Mouse (Mus musculus): ENCODE measurements around the gene Tns3. TPM values are rescaled to one million over a fixed set of nuclear protein-coding genes. Genes with fewer than 3 reads are reported as not detected.
A peak's percentile ranks its signal among the peaks of the same experiment; 100 is the strongest.

The Tns3 gene
- total RNA-seq, 4 experiments from 2014 or later = 50.9 to 62.2 (median 57.3) TPM

DNA sequence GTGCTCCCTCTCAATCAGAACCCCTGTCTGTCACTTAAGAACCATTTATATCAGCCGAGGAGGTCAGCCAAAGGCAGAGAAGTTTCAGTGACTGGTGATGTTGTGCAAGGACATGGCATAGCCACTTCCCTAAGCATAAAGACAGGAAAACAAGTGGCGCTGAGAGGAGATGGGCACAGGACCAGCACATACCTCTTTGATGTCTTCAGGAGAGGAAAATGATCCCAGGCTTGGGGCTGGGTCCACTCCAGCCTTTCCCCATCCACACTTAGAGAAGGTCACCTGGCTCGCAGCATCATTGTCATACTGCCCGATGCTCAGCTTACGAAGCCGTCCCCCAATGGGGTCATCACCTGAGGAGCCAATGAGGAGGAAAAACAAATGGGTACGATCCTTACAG, 185.0 kb downstream of the Tns3 start:
- no peak for DNase-seq (ENCODE audit: low spot score in 2 of 2)

DNA sequence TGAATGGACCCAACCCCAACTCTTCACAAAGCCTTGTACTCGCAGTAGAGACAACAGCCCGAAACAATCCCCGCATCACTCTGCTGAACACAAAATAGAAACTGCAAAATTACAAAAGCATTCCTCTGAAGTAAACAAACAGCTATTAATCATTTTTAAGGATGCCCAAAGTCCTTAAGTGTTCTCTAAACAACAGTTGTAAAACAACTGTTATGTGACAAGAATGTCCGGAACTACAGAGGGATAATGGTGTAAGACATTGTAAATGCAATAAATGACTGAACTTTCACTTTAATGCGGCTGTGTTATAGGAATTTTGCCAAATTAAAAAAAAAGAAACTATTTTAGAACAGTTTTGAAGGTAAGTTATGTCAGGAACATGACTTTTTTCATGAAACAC, 190.7 kb downstream of the Tns3 start:
- DNase-seq (ENCODE audit: low spot score in 2 of 2) = no peak

DNA sequence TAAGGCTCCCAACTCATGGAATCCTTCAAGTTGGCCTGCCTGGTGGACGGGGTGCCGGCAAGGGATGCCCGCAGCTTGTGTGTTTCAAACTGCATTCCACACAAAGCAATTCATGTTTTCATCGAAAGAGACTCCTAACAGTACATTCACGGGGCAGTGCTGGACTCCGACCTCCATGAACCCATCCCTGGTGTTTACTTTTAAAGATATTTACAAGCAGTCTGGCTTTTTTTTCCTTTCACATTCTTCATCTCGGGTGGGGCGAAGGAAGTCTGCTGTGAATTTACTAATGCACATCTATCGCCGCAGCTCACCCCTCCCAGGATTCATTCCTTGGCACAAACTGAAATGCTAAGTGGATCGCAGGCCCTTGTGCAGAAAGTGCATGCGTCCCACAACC, 191.9 kb downstream of the Tns3 start:
- DNase-seq (ENCODE audit: low spot score in 2 of 2) = no peak

DNA sequence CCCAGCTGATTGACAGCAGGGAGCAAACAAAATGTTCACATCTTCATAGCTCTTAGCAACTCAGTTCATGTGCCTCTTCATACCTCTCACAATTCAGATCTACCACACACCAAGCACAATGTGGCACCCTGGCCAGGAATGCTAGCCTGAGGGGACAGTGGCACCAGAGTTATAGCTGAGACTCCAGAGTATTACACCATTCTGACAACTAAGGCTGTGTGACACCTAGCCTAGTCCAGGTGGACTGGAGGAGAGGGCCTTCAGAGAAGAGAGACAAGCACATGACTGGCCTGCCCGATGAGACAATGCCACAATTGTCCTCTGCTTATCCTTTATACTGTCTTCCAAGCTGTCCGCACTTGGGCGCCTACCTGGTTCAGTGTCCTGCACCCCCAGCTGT, 192.8 kb downstream of the Tns3 start:
- no peak for DNase-seq (ENCODE audit: low spot score in 2 of 2)

DNA sequence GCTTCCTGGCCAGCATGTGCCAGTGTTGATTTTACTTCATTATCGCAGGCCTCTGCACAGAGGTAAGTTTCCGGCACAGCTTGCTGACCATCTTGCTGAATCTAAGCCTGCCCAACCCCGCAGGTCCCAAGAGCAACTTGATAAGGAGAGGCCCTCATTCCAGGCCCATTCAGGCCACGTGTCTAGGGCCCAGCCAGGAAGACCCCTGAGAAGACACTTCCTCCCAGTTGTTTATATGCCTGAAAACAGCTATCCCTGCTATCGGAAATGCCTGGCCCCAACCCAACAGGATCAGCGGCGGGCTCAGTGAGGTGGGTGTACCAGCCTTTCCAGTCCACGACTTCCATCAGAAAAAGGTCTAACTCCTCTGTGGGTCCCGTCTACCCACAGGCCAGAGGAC, 194.8 kb downstream of the Tns3 start:
- DNase-seq (ENCODE audit: low spot score in 2 of 2) = no peak

DNA sequence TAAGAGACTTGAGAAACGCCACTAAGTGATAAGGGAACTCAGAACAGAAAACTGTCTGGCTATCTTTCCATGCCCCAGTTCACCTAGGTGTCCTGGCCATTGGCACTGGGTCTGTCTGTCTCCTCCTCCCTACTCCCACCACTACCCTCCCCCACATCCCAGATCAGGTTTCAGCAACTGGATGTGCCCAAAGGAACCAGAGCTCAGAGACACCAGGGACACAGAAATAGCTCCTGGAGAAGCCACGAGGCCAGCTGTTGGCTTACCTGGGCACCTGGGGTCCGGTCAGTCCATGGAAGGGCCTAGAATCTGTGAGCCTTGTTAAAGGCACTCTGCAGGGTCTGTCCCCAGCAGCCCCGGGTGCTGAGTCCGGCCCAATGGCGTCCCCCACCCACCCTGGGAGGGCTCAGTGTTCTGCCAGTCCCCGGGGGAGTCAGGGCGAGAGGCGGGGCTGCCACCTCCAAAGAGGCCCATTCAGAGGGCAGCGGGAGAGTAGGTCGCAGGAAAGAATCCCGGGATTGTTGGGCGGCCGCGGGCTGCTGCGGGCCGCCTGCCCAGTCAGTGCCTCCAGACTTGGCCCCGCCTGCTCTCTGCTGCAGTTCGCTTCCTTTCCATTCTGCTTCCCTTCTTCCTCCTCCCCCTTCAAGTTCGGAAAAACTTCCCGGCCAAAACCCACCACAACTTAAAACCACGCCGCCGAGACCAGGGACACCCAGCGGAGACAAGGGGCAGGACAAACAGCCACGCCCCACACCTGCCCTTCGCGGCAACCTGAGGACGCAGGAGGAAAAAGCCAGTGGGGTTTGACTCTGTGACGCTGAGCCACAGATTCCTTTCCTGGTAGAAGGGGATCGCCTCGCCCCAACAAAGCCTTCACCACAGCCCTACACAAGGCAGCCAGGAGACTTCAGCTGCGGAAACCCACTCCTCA, 195.9 kb downstream of the Tns3 start:
- peak; percentile 75 to 82 for DNase-seq (ENCODE audit: low spot score in 2 of 2)

DNA sequence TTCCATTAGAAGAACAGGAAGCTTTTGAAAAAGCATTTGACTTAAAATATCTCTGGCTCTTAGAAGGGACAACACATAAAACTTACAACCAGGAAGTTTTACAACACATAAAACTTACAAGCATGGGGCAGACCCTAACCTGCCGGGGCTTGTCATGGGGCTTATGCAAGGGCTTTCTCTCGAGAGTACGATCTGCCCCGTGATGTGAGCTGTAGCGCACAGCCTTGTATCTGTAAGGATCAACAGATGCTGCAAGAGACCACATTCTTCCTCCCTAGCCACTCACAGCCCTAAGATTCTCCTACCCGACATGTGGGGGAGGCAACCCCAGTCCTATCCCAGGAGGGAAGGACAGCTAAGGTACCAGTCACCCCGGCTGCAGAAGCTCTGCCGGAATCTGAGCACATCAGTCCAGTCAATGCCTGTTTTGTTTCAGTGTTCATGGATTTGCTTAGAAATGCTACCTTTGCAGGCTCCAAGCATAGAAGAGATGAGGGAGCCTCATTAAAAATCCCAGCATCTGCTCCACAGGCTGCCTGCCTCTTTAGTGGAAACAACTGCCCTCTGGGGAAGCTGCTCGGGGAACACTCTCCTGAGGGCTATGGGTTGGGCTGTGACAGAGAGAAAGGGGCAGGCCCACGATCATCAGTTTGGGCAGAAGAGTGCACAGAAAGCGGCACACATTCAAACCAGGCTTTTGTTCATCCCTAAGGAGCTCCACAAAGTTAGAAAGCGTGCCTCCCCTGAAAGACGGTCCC, 196.8 kb downstream of the Tns3 start:
- no peak for DNase-seq (ENCODE audit: low spot score in 2 of 2)

DNA sequence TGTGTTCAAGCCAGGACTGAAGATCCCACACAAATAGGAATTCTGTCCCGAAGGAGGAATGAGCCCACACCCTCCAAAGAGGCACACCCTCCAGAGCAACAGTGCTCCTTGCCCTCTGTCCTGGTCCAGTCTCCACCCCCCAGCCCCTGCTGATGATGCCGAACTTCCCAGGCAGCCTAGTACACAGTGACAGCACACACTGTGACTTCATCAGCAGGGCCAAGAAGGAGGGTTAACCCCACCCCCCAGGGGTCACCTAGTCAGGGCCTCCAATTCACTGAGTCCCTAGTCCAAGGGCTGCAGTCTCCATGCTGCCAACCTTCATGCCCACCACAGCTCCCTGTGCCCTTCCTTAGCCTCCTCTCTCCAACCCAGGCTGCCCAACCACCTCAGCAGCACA, 200.5 kb downstream of the Tns3 start:
- DNase-seq (ENCODE audit: low spot score in 2 of 2) = no peak

DNA sequence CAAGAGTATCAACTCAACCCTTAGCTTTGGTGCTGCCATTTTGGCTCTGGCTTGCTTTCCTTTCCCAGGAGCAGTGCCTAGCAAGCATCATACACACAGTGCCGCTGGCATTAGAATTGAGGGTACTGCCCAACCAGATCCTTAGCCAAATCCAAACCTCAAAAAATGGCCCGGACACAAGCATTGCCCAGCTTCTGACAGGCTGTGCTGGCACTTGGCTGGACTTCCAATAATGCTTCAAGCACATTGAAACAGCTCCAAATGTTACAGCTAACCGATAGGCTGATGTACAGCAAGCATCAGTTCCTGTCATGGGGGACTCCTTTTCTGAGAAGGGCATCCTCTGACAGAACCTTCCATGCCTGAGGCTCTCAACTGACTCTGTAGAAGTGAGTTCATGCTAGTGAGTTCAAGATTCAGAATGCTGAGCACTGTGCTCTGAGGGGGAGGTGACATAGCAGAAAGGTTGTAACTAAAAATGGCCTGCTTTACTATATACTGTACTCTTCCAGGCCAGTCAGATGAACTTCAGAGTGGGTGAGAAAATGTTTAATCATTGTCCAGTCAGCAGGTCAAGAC, 201.4 kb downstream of the Tns3 start:
- DNase-seq (ENCODE audit: low spot score in 2 of 2) = no peak

DNA sequence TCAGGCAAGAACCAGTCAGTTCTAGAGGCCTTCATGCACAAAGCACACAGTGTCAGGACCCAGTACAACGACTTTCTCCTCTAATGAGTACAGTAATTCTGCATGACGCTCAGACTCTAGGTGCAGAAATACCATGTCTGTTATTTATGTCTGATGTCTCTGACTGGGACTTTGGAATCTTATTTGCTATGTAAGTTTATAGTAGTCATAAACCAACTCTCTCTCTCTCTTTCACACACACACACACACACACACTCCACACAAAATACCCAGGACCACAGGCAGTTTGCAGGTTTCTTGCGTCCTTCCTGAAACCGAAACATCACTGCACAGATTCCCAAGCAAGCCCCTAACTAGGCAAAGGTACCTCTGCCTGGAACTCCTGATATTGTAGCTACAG, 203.5 kb downstream of the Tns3 start:
- no peak for DNase-seq (ENCODE audit: low spot score in 2 of 2)

DNA sequence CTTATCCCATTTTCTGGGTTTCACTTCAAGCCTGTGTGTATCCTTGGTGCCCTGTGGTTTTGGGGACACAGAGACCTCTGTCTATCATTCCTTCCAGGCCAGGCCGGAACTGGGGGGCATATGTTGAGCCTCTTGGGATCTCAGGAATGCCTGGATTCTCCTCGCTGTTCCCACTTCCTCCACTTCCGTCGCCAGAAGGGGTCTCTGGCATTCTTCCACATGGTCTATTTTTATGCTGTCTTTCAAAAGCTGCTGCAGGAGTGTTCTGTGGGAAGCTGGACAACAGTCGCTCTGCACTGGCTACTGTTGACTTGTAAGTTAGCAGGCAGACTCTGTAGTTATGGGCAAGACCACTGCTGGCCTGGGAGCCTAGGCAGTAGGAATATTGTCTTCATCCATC, 206.4 kb downstream of the Tns3 start:
- DNase-seq (ENCODE audit: low spot score in 2 of 2) = no peak

DNA sequence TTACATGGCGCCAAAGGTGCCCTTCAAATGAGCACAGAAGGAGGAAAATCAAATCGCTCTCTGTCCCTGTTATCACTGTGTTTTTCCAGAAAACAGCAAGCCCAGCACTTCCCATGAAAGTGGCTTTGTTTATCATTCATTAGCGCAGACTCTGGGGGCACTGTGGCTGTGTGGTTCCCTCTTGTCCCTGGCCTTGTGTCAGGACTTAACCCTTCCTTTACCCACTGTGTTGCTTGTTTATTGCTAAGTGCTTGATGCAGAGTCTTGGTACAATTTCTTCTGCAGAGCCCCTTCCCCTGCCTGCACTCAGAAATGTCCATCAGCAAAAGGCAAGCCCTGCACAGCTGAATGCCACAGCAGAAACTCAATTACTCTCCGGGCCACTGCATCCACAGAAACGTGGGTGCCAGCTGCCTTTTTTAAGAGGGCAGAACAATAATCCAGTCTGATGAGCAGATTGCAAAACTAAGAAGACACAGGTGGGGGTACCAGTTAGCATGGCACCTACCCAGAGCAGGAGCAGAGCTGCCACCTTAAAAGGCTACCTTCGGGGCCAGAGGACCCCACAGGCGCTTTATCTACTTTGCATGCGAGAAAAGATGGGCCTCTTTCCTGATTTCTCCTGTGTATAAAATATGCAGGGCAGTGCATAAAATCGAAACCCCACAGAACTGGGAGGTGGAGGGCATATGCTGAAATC, 207.6 kb downstream of the Tns3 start:
- DNase-seq (ENCODE audit: low spot score in 2 of 2) = peak in 1 of 2 experiments; percentile 40

DNA sequence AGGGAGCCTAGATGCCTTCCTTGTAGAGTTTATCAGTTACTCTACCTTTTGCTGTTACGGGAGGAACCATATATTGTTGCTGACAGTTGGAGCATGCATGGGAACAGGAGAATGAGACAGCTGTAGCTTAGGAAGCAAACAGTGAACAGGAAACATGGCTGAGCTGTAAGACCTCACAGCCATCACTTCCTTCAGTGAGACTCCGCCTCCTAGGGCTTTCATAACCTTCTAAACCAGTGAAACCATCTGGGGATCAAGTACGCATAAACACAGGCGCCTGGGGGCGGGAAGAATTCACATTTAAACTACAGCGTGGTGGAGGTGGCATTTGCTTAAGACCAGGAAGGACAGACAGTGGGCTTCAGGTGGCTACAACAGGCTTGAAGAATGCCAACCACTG, 208.7 kb downstream of the Tns3 start:
- no peak for DNase-seq (ENCODE audit: low spot score in 2 of 2)

DNA sequence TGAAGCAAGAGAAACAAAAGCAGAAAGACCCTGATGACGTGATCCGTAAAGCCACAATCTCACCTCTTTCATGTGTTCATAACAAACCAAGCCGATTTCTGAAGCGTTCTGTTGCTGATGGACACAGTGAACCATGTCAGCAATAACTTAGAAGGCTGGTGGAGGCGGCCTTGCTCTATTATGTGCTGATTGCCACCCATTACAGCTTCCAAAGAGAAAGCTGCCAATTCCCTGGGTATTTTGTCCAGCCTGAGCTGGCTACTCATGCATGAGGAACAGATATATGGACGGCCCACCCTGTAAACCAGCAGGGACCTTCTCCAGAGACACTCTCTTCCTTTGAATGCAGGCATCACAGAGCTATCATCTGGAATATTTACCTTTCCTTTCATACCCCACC, 211.1 kb downstream of the Tns3 start:
- DNase-seq (ENCODE audit: low spot score in 2 of 2) = no peak

DNA sequence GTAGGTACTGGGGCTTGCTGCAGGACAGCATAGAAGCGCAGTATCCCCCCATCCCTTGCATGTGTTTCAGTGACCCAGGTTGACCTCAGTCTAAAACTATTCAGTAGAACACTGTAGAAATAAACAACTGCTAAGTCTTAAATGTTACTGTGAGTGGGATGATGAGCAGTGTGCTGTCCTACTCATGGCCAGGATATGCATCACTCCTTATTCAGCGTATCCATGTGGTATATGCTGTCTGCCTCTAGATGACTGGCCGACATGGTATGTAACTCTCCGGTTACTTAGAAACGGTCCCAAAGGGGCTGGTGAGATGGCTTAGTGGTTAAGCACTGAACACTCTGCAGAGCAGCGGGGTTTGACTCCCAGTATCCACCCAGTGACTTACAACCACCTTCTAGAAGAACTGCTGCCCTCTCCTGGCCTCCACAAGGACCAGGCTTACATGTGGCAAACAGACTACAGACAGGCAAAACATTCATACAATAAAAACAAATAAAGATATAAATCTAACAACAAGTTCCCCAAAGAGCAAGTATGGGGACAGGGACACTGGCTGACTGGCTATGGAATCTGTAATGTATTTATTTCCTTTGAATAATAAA, 212.6 kb downstream of the Tns3 start:
- DNase-seq (ENCODE audit: low spot score in 2 of 2) = no peak

DNA sequence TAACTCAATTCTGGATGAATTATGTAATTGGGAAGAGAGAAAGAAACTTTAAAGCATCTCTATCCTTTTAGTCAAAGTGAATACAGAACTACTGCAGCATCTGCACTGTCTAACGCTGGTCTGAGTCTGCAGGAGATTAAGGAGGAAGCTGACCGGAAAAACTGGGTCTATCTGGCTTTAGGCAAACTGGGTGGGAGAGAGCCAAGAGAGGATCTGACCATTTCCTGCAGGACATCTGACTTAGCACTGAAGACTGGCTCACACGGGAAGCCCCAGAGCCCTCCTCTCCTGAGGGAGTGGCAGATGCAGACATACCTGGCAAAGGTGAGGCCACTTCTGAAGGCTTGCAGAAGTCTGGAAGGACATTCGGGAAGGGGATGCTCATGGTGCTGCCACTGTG, 213.8 kb downstream of the Tns3 start:
- DNase-seq (ENCODE audit: low spot score in 2 of 2) = no peak

DNA sequence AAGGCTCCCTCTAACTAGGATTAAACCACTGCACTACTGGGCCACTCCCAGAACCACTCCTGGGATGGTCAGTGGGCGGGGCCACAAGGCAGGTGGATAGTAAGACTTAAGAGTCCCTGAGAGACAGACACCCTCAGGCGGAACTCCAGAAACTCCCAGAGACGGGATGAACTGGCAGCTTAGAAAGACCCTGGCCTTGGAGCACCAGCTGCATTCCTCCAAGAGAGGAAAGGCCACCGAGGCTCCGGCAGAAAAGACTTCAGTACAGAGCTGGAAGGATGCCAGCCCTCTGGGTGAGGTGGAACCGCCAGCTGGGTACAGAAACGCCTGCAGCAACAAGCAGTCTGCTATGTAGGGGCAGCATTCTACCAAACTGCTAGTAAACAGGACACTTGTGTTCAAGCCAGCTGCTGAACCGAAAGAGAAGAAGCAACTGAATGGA, 218.4 kb downstream of the Tns3 start:
- peak; percentile 82 to 83 for DNase-seq (ENCODE audit: low spot score in 2 of 2)

DNA sequence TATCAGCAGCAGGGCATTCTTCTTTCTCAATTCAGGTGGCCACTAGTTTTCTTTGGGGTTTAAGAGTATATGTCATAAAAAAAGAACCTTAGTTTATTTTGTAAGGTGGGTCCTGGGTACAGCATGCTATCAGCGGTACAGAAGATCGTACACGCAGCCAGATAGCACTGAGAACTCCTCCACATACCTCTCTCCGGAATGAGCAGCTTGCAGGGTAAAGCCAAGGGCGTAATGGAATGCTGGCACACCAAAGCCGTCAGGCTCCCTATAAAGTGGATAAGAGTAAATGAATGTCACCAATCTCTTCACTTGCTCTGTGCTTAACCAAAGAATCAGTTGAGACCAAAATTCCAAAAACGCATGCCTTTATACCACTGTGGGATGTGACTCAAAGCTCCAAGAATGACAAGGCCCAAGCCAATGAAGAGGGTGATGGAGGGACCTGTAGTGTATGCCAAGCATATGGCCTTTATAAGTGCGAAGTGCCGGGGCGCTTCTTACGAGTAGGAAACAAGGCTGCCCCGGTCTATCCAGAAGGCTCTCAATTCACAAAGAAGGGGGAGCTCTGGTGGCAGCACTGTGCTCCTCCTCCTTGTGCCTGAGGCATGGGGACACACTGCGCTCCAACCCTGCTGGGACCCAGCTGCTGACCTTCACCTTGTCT, 219.4 kb downstream of the Tns3 start:
- DNase-seq (ENCODE audit: low spot score in 2 of 2) = no peak

DNA sequence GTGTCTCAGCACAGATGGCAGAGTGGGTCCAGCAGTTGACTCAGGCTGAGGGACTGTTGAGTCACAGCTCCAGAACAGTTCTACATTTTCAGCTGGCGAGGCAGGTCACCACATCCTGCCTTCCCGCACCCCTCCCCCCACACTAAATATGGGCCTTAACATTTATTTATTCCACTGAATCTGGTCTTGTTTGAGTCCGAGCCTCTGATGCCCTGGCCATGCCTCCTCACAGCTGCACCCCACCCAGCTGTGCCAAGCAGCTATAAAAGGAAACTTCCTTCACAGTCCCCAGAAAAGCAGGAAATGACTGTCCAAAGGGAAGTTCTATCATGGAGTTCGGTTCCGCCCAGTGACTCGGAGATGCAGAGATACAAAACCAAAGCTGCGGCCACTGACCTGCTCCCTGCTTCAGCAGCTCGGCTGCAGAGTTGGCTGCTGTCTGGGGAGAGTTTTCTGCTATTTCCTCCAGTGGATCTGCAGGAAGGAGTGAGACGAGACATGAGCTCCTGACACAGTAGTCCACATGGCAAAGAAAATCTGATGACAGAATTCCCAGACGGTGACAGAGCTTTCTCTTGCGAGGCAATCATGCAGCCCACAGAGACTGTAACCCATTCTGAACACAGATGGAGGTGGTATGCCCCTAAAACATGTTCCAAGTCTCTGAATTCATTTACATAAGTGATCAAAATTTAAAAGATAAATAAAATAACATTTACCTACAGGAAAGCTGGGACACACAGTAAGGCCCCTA, 220.6 kb downstream of the Tns3 start:
- DNase-seq (ENCODE audit: low spot score in 2 of 2) = no peak

DNA sequence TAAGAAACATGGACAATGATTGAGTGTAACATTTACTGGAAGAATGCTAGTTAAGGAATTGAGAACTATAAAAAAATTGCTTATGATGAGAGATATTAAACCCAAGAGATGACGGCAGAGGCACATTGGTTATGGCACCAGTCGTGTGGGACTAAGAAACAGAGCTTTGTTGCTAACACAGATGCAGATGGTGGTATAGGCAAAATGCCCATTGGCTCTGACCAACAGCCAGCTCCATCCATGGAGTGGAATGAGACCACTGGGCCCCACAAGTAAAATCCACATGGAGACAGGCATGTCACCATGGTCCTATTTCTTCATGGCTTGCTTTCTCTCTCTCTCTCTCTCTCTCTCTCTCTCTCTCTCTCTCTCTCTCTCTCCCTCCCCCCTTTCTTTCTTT, 223.6 kb downstream of the Tns3 start:
- DNase-seq (ENCODE audit: low spot score in 2 of 2) = no peak
